Mouse (Mus musculus): ENCODE results near the gene Pam. TPM values are rescaled to one million over a fixed set of nuclear protein-coding genes. Genes with fewer than 3 reads are reported as not detected.
A peak's percentile ranks its signal among the peaks of the same experiment; 100 is the strongest.

The Pam gene
- 30.8 and 34.4 TPM in 2 replicates for polyA plus RNA-seq (2014; fragmentation: Nextera tagmentation; extraction: Ambion mirVana)

- DNase-seq (ENCODE audit: low spot score) (peak; percentile 67), ATAC-seq (ENCODE audit: low FRiP score) (peak; percentile 91)
- under 1% methylated on average over 67 of the region's 82 CpGs for WGBS
- H3K4me1 ChIP-seq (replicated peaks; ENCODE audit: control insufficient read depth, insufficient read depth, low read length): peaks cover 22% of the 10 kb centered on the region
- no peaks in the 10 kb centered on the region for H3K9me3 ChIP-seq (ENCODE audit: control insufficient read depth, low read length)
- H3K27ac ChIP-seq: peak within 1 kb of the TSS; percentile 76
- H3K36me3 ChIP-seq (replicated peaks; ENCODE audit: control insufficient read depth, insufficient read depth): no peaks in the 10 kb centered on the region
- peak within 1 kb of the TSS; percentile 86 for H3K4me3 ChIP-seq (replicated peaks; ENCODE audit: low read length)
- no peaks in the 10 kb centered on the region for H3K27me3 ChIP-seq (ENCODE audit: control insufficient read depth, insufficient read depth, low read length)
- peak within 1 kb of the TSS; percentile 83 for H3K4me2 ChIP-seq (replicated peaks)
- H3K9ac ChIP-seq: peak within 1 kb of the TSS; percentile 87
These were observed at the start of gene Pam for GRCm38 (mm10) chr1:98095246-98095990. TSS of gene Pam (minus strand) at chr1:98095646.

GRCm38 (mm10) chr1:98144845-98145244 lies 49.4 kb upstream of the Pam start:
- Histone ChIP-seq H3K4me2 (replicated peaks) (no peak overlapping the region), H3K9me3 (ENCODE audit: control insufficient read depth, low read length) (no peaks in the 10 kb centered on the region), H3K36me3 (replicated peaks; ENCODE audit: control insufficient read depth, insufficient read depth) (no peaks in the 10 kb centered on the region), H3K4me1 (replicated peaks; ENCODE audit: control insufficient read depth, insufficient read depth, low read length) (no peaks in the 10 kb centered on the region), H3K9ac (no peak overlapping the region), H3K4me3 (replicated peaks; ENCODE audit: low read length) (no peak overlapping the region), H3K27ac (no peak overlapping the region), H3K27me3 (ENCODE audit: control insufficient read depth, insufficient read depth, low read length) (no peaks in the 10 kb centered on the region)
- ATAC-seq (ENCODE audit: low FRiP score) (no peak), DNase-seq (ENCODE audit: low spot score) (no peak)
- 100% methylated on average over 1 of the region's 1 CpGs for WGBS

GRCm38 (mm10) chr1:98131244-98131643 lies 35.8 kb upstream of the Pam start:
- no peak for ATAC-seq (ENCODE audit: low FRiP score)
- H3K27ac ChIP-seq: no peak overlapping the region
- 85% methylated on average over 4 of the region's 4 CpGs for WGBS

GRCm38 (mm10) chr1:98129561-98130347 lies 34.3 kb upstream of the Pam start:
- H3K9me3 ChIP-seq (ENCODE audit: control insufficient read depth, low read length): no peaks in the 10 kb centered on the region
- no peak overlapping the region for H3K27ac ChIP-seq
- WGBS: 92% methylated on average over 3 of the region's 3 CpGs
- ATAC-seq (ENCODE audit: low FRiP score): no peak
- no peaks in the 10 kb centered on the region for H3K36me3 ChIP-seq (replicated peaks; ENCODE audit: control insufficient read depth, insufficient read depth)
- H3K4me2 ChIP-seq (replicated peaks): no peak overlapping the region
- no peak overlapping the region for H3K4me3 ChIP-seq (replicated peaks; ENCODE audit: low read length)
- no peak for DNase-seq (ENCODE audit: low spot score)
- no peak overlapping the region for H3K9ac ChIP-seq
- H3K4me1 ChIP-seq (replicated peaks; ENCODE audit: control insufficient read depth, insufficient read depth, low read length): no peaks in the 10 kb centered on the region
- H3K27me3 ChIP-seq (ENCODE audit: control insufficient read depth, insufficient read depth, low read length): no peaks in the 10 kb centered on the region

More at GRCm38 (mm10) chr1:98131244-98131643, 35.8 kb upstream of the Pam start:
- no peak for DNase-seq (ENCODE audit: low spot score)
- H3K27me3 ChIP-seq (ENCODE audit: control insufficient read depth, insufficient read depth, low read length): no peaks in the 10 kb centered on the region
- H3K36me3 ChIP-seq (replicated peaks; ENCODE audit: control insufficient read depth, insufficient read depth): no peaks in the 10 kb centered on the region
- no peak overlapping the region for H3K4me3 ChIP-seq (replicated peaks; ENCODE audit: low read length)
- no peak overlapping the region for H3K9ac ChIP-seq
- no peaks in the 10 kb centered on the region for H3K4me1 ChIP-seq (replicated peaks; ENCODE audit: control insufficient read depth, insufficient read depth, low read length)
- H3K4me2 ChIP-seq (replicated peaks): no peak overlapping the region
- H3K9me3 ChIP-seq (ENCODE audit: control insufficient read depth, low read length): no peaks in the 10 kb centered on the region

- Histone ChIP-seq H3K4me3 (replicated peaks; ENCODE audit: low read length) (no peak overlapping the region), H3K4me2 (replicated peaks) (no peak overlapping the region), H3K36me3 (replicated peaks; ENCODE audit: control insufficient read depth, insufficient read depth) (no peaks in the 10 kb centered on the region), H3K27ac (no peak overlapping the region), H3K27me3 (ENCODE audit: control insufficient read depth, insufficient read depth, low read length) (no peaks in the 10 kb centered on the region), H3K4me1 (replicated peaks; ENCODE audit: control insufficient read depth, insufficient read depth, low read length) (0 out of 2 replicates have a peak, but pooled peaks cover 3% of the 10 kb centered on the region), H3K9me3 (ENCODE audit: control insufficient read depth, low read length) (no peaks in the 10 kb centered on the region), H3K9ac (no peak overlapping the region)
- ATAC-seq (ENCODE audit: low FRiP score) (no peak), DNase-seq (ENCODE audit: low spot score) (no peak)
- WGBS: 79% methylated on average over 1 of the region's 1 CpGs
These were observed 33.7 kb upstream of the Pam start for GRCm38 (mm10) chr1:98129111-98129510.

- Histone ChIP-seq H3K36me3 (replicated peaks; ENCODE audit: control insufficient read depth, insufficient read depth) (no peaks in the 10 kb centered on the region), H3K27me3 (ENCODE audit: control insufficient read depth, insufficient read depth, low read length) (no peaks in the 10 kb centered on the region), H3K9ac (no peak overlapping the region), H3K9me3 (ENCODE audit: control insufficient read depth, low read length) (no peaks in the 10 kb centered on the region), H3K27ac (no peak overlapping the region), H3K4me3 (replicated peaks; ENCODE audit: low read length) (no peak overlapping the region), H3K4me1 (replicated peaks; ENCODE audit: control insufficient read depth, insufficient read depth, low read length) (0 out of 2 replicates have a peak, but pooled peaks cover 3% of the 10 kb centered on the region), H3K4me2 (replicated peaks) (no peak overlapping the region)
- DNase-seq (ENCODE audit: low spot score) (no peak), ATAC-seq (ENCODE audit: low FRiP score) (no peak)
These were observed 33.1 kb upstream of the Pam start for GRCm38 (mm10) chr1:98128338-98129096.

GRCm38 (mm10) chr1:98126268-98126667 lies 30.8 kb upstream of the Pam start:
- H3K4me2 ChIP-seq (replicated peaks): no peak overlapping the region
- H3K36me3 ChIP-seq (replicated peaks; ENCODE audit: control insufficient read depth, insufficient read depth): no peaks in the 10 kb centered on the region
- ATAC-seq (ENCODE audit: low FRiP score) (no peak), DNase-seq (ENCODE audit: low spot score) (no peak)
- no peaks in the 10 kb centered on the region for H3K9me3 ChIP-seq (ENCODE audit: control insufficient read depth, low read length)
- H3K4me3 ChIP-seq (replicated peaks; ENCODE audit: low read length): no peak overlapping the region
- no peak overlapping the region for H3K9ac ChIP-seq
- WGBS: 77% methylated on average over 3 of the region's 3 CpGs
- 0 out of 2 replicates have a peak, but pooled peaks cover 3% of the 10 kb centered on the region for H3K4me1 ChIP-seq (replicated peaks; ENCODE audit: control insufficient read depth, insufficient read depth, low read length)
- H3K27ac ChIP-seq: no peak overlapping the region
- no peaks in the 10 kb centered on the region for H3K27me3 ChIP-seq (ENCODE audit: control insufficient read depth, insufficient read depth, low read length)

- no peaks in the 10 kb centered on the region for H3K27me3 ChIP-seq (ENCODE audit: control insufficient read depth, insufficient read depth, low read length)
- H3K4me1 ChIP-seq (replicated peaks; ENCODE audit: control insufficient read depth, insufficient read depth, low read length): 0 out of 2 replicates have a peak, but pooled peaks cover 3% of the 10 kb centered on the region
- no peak overlapping the region for H3K9ac ChIP-seq
- no peaks in the 10 kb centered on the region for H3K36me3 ChIP-seq (replicated peaks; ENCODE audit: control insufficient read depth, insufficient read depth)
- no peak overlapping the region for H3K4me3 ChIP-seq (replicated peaks; ENCODE audit: low read length)
- ATAC-seq (ENCODE audit: low FRiP score): no peak
- H3K9me3 ChIP-seq (ENCODE audit: control insufficient read depth, low read length): no peaks in the 10 kb centered on the region
- H3K4me2 ChIP-seq (replicated peaks): no peak overlapping the region
- no peak for DNase-seq (ENCODE audit: low spot score)
- WGBS: 52% methylated on average over 1 of the region's 1 CpGs
- H3K27ac ChIP-seq: no peak overlapping the region
These were observed 29.3 kb upstream of the Pam start for GRCm38 (mm10) chr1:98124727-98125126.

GRCm38 (mm10) chr1:98119595-98119994 lies 24.1 kb upstream of the Pam start:
- no peak overlapping the region for H3K4me2 ChIP-seq (replicated peaks)
- no peak overlapping the region for H3K27ac ChIP-seq
- H3K36me3 ChIP-seq (replicated peaks; ENCODE audit: control insufficient read depth, insufficient read depth): no peaks in the 10 kb centered on the region
- ATAC-seq (ENCODE audit: low FRiP score) (no peak), DNase-seq (ENCODE audit: low spot score) (no peak)
- H3K4me1 ChIP-seq (replicated peaks; ENCODE audit: control insufficient read depth, insufficient read depth, low read length): 0 out of 2 replicates have a peak, but pooled peaks cover 3% of the 10 kb centered on the region
- H3K9me3 ChIP-seq (ENCODE audit: control insufficient read depth, low read length): no peaks in the 10 kb centered on the region
- no peaks in the 10 kb centered on the region for H3K27me3 ChIP-seq (ENCODE audit: control insufficient read depth, insufficient read depth, low read length)
- H3K9ac ChIP-seq: no peak overlapping the region
- H3K4me3 ChIP-seq (replicated peaks; ENCODE audit: low read length): no peak overlapping the region
- WGBS: 88% methylated on average over 6 of the region's 6 CpGs
